Mouse (Mus musculus) fibroblast of lung, adult 2 months (primary cell): ENCODE measurements at regions not wholly inside any gene's neighbourhood (a gene's known extent, or its start where the extent isn't known, plus 50 kb on each side); places are given as distances from the start of the nearest gene placed in this dataset.

Source experiments
- DNase-seq: peaks from one replicate; pipeline ENCODE4 v3.0.0-alpha.2; 2011; ENCODE audit warnings: low read depth

DNA sequence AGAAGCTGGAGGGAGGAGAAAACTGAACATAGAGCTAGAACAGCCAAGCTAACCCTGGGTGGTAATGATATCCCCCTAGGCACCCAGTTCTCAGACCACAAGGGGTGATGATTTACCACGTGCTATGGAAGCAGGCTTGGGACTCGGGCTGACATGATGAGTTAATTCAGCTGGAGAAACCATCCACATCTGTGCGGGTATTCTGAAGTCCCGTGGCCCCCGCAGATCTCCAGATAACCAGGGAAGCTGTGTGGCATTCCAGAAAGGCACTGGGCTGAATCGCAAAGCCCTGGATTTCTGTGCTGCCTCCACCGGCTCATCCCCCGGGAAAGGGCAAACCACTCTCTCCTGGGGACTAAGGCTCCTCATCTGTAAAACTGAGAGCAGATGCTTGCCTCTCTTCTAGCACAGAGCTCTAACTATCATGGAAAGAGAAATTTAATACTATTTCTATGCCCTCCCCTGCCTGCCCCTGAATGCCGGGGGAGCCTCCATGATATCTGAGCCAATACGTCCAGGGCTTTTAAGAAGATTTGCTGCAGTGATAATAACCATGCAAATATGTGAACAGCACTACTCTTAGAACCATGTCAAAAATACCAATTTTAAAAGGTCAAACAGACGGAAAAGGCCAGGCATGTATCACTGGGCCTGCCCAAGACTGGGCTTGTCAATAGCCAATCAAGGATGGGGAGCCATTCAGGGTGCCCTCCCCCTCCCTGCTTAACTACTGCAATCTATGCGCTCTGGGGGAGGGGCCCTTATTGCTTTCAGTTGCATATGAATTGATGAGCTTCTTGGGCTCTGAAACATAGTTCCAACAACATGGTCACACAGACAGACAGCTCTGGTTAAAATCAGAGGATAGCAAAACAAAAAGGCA is 255.5 kb downstream of the Sox4 start:
- no peak for DNase-seq

DNA sequence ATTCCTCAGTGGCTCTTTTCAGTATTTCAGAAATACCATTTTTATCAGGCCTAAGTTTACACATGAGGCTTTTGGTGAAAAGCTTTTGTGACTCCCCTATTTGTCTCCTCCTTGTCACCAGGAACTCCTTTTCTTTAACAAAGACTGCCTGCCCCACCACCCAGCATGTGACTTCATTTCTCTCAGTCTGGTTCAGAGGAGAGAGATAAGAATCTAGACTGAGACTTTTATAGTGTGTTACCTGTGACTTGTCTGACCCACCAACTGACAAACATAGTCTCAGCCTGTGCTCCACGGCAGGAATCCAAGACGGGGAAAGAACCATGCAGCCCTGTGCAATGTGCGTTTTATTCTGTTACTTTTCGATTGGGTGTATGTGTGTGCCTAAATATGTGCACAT is 260.4 kb downstream of the Sox4 start:
- no peak for DNase-seq

DNA sequence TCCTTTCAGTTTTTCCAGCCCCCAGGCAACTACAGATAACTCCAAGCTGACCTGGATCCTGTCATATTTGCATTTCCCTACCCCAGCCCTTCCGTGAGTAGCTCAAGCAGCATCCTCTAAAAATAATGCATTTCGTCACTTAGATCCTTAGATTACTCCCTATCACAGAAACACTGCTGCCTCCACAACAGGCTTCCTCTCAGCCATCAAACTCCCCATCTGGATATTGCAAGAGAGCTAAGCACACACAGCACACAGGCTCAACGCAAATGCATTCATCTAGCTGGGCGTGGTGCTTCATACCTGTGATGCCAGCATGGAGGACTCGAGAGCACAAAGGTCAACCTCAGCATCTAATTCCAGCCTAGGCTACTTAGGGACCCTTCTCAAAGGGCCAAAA is 260.9 kb downstream of the Sox4 start:
- DNase-seq: no peak

DNA sequence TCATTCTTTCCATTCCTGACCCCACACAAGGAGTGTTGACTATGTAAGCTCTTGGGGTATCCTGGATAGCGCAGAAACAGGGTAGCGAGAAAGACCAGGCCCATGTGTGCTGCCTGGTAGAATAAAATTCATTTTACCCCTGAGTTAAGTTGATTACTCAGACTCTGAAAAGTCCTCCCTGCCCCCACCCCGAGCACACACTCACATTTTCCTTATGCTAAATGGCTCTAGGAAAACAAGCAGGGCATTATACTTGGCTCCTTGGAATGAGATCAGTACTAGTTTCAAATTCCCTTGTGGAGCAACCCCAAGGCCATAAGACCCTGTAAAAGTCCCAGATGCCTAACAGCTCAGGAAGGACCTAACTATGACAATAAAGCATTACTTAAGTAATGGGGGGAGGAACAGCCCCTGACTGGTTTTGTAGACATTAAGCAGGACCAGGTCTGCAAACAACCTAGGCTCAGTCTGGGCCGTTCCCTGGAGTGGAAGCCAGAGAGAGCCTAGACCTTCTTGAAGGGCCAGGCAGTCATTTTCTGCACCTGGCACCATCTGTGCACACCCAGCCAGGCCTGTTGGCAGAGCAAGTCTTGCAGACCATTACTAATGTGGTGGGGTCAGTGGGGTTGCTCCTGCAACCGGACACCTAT is 262.9 kb downstream of the Sox4 start:
- peak; percentile 26 for DNase-seq

DNA sequence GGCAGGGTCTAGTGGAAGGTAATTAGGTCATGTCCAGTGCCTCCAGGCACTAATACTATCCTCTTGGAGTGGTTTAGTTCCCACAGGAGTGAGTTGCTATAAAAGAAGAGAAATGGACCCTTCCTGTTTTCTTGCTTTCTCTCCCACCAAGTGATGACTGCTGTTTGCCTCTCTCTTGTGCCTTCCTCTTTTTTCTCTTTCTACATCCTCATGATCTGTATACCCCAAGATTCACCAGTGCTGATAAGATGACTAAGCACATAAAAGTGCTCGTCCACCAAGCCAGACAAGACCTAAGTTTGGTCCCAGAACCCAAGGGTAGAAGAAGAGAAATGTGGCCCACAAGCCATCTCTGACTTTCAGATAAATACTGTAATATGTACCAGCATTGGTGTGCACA is 265.7 kb downstream of the Sox4 start:
- no peak for DNase-seq

DNA sequence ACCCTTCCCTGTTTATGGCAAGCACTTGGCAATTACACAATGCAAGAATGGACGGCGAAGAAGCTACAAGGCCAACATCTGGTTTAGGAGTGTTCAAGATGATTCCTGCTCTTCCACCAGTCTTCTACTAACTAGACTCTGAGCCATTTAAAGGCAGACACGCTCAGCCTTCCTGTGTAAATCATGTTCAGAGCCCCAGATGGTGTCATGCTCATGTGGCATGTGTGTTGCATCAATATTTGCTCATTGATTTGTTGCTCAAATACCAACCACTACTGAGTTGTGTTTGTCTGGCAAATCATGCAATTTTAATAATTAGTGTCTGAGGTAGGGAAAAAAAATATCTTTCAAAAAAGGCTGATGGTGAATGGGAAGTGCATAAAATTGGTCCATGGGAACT is 269.2 kb downstream of the Sox4 start:
- DNase-seq: no peak

DNA sequence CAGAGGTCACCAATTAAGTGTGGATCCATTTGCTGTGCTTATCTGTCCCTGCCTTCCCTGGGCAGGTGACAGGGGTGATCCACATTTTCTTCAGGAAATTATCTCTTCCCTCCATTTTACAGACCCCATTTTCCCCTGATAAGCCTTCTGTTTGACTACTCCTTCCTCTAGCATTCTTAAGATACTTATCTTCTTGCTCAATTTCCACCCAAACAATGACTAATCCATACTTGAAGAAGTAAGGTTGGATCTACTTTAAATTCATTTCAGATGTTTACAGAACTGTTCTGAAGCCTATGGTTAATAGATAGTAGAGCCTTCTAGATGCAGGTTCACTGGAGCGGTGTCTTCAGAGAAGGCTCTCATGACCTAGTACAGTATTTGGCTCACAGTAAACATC is 273.2 kb downstream of the Sox4 start:
- no peak for DNase-seq

DNA sequence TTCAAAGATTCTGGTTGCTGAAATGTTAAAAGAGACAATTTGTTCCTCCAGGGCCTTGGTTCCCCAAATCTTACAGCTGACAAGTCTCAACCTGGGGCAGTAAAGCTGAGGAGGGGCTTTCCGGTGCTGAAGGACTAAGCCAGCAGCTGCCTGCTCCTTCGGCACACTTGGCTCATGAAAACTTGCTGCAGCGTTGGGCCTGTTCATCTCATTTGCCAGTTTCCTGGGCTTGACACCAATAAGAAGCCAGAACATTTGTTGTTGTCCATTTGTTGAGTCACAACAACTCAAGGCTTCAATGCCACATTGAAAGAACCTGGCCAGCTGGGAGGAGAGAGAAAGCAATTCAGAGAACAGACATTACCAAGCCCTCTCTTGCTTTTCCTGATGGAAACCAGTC is 279.9 kb downstream of the Sox4 start:
- no peak for DNase-seq

DNA sequence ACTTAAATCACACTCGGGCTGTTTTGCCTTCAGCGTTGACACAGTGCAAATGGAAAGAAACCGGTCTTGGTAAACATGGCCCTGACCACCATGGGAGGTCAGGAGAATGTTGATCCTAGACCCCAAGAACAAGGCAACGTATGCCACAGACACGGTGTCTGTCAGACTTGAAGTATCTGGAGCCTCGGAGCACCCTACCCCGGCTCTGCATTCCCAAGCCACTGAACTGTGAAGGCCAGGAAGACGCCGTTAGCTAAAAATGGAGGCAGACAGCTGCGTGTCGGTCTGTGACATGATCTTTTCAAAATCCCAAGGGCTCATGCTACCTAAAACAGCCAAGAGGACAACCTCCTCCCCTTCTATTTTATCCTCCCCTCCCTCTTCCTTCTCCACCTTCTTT is 282.0 kb downstream of the Sox4 start:
- DNase-seq: no peak

DNA sequence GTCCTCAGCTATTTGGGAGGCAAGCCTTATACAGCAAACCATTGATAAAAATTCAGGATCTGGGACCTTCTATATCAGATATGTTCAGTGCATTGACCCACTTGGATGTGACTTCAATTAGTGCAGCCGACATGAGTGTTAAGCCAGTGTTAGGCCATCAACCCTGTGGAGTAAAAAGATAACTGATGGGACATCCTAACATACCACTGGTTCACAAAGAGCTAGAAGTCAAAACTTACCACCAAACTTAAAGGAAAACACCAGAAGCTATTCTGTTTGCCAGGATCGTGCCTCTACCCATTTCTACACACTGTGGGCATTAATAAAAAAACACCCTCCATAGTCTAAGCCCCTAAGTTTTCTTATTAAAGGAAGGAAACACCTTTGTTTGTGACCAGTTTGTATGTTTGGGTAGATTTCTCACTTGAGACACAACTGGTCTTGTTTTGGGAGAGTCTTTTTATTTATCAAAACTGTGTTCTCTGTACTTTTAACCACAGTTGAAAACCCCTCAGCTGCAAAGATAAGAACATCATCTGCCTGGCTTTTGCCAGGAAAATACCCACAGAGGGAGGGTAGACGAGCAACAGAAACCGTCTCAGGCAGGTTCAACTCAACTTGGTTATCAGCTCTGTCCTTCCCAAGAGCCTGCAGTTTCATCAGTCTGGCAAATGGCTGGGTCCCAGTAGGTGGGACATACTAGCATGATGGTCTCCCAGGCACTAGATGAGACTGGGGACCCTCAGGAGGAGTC is 283.5 kb downstream of the Sox4 start:
- no peak for DNase-seq

DNA sequence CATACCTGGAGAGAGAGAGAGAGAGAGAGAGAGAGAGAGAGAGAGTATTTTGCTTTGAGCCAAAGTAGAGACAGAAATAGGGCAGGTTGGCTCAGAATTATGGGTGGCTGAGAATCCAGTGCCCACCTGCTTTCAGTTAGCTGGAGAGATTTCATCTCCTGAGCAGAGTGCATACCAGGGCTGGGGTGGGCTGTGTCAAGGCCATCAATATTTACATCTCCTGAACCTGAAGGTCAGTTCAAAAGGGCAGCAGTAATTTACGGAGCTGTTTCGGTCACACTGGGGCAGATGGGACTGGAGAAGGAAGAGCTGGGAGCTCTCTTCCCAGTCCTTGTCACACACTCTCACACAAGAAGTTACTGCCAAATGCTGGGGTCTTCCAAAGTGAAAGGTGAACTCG is 286.7 kb downstream of the Sox4 start:
- DNase-seq: no peak

DNA sequence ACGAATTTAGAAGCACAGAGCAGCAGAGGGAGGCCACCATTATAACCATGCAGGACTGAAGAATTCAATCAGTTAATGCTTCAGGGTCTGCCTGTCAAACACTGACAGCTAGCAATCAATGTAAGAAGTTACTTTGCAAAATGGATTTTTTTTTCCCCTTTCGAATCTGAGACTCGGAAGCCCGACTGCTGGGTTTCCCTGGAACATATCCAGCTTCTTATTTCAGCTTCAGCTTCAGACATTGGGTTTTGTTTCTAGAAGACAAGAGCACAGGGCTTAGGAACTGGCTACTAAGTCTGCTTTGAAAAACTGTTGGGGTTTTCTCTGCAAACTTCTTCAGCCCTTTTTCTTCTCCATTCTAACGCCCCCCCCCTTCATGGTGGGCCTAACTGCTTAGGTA is 288.4 kb downstream of the Sox4 start:
- no peak for DNase-seq

DNA sequence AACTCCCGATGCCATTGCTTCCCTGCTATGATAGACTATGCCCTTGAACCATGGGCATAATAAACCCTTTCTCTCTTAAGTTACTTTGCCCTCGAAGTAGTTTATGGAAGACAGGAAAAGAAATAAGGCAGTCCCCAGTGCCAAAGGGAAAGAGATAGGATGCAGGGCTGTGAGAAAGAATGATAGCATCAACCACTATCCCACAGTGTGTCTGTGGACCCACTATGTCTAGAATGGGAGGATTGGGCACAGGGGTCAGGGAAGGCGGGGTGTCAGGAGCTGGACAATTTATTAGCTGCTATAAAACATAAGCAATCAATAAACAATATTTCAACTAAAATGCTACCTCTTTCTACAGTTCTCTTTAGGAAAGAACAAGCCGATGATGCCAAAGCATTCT is 288.8 kb downstream of the Sox4 start:
- DNase-seq: no peak

DNA sequence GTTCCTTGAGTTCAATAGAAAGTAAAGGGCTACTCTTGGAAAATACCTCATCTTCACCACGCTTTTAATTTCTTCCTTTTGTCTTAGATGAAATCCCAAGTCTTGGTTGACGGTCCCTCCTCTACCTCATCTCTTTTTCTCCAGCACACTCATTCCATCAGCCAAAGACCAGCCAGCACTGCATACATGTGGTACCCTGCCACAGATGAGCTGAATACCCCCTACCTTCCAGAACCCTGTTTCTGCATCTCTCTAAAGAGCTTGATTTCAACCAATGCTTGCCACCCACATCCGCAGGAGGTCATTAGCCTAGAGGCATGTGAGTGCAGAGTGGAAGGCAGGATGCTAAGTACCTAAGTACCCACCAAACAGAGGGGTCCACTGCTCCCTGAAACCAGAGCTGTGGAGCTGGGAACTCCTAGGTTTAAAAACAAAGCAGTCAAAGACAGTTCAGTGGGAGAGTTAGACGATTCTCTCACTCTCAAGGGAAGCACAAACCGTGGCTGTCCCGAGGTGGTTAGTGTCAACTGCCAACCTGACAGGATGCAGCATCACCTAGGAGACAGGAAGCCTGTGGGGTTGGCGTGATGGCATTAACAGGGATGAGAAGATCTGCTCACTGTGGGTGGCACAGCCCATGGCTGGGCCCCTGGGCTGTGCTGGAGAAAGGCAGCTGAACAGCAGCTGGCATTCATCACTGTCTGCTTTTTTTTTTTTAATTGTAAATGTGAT is 289.4 kb downstream of the Sox4 start:
- DNase-seq: no peak

DNA sequence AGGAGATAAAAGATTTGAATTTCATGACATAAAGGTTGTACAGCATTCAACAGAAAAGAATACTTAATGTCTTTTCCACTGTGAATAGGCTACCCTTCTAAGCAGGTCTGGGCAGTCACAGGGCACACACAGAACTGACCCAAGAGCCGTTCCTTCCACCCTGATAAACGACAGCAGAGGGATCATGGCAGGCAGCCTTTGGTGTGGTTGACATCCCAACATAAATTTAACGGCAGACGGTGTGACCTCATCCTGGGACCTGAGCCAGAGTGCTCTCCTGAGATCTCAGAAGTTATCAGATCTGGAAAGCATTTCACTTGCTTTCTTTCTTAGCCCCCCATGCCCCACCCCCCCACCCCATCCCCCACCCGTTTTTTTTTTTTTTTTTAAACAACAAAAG is 290.1 kb downstream of the Sox4 start:
- no peak for DNase-seq

DNA sequence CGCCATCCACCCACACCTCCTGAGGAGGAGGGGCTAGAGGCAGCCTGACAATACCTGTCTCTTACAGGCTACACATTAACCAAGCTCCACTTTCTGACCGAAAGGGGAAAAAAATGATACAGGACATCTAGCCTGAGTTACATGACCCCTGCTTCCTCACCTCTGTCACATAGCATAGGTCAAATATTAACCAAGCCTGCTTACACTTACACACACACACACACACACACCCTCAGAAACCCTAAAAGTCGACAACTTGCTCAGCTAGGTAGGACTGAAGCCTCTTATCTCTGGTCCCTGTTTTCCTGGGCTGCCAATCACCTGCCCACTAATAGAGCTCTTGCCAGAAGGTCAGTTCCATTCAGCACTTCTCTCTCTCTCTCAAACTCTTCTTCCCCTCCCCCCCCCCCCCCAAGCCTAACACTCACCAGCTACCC is 291.2 kb downstream of the Sox4 start:
- DNase-seq: no peak

DNA sequence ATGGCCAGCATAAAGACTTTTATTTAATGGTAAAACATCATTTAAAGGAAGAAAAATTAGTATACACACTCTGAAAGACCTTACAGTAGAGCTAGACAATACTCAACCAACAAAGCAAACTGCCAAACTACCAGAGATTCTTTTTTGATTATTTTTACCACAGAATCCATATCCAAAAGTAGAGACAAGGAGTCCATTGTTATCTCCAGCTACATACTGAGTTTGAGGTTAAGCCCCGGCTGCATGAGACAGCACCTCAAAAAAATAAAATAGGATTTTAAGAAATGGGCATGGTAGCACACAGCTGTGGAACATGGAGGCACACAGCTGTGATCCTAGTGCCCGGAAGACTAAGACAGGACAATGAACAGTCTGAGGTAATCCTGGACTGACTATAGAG is 293.4 kb downstream of the Sox4 start:
- DNase-seq: peak; percentile 38

DNA sequence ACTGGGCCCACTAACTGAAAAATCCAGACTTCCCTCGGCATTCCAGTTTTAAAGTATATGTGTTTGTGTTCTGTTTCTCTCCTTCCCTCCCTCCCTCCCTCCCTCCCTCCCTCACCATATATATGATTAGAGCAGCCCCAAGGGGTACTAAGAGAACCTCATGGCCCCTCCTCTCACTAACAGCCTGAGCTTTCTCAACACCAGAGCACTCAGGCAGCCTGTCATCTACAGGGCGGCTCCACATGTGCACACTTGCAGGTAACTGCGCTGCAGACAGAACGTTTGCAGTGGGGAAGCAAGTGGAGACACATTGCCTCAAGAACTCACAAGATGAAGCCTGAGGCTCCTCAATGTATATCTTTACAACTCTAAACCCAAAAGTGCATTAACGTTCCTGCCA is 294.9 kb downstream of the Sox4 start:
- no peak for DNase-seq

DNA sequence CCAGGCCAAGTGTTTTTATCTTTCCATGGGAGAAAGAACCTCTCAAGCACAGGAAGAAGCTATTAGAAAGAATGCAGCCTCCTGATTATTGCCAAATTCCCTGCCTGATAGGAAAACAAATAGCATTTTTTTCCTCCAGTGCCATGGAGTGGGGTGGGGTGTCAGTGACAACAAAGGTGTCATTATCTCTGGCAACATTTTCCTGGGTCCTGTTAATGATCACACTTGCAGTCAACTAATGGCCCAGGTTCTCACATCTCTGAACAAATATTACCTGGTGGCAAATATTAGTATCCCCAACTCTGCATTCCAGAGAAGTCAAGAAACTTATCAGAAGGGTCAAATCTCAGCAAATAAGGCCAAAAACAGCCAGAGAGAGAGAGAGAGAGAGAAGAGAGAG is 298.6 kb downstream of the Sox4 start:
- no peak for DNase-seq

DNA sequence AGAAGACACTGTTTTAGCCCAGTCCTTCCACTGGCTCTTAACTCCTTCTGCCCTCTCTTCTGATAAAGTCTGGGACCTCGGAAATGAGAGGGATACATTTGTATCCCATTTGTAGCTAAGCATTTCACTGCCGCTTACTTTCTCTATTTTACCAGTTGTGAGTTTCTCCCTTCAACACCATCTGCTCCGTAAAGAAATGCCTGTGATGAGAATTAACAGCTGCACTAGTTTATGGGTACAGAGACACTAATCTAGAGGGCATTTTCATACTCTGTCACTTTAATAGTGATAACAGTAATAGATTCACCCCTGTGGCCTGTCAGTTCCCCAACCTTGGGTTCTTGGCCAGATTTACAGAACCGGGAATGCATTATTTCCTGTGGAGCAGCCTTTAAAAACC is 300.2 kb downstream of the Sox4 start:
- no peak for DNase-seq

DNA sequence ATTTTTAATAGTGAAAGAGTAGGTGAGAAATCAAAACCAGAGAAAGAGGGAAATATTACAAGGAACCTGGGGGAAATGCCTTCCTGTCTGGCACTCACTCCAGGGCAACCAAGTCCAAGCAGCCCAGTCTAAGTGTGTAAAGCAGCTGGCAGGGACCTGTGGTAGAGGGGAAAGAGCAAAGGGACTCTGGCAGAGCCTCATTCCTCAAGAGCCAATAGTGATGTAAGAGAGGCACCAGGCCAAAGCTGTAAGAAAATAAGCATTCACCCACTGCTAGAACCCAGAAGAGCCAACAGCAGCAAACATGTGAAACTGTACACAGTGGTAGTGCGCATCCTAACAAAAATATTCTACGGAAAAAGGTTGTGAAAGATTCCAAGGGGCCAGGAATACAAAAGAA is 301.7 kb downstream of the Sox4 start:
- DNase-seq: no peak

DNA sequence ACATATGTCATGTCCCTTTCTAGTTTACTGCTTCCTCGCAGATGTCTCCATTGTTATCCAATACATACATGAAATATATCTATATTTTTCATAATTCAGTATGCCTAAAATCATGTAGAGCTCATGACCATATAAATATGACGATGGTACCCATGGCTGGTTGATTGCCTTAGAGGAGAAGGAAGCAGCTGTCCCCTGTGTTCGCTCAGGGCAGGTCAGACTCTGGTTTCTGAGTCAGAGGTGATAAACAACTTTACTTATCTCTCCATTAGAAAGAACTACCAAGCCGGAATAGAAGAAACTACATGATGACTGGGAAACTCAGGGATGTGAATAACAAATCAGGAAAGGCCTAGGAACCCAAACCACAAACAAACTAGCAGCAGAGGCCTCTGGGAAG is 307.6 kb downstream of the Sox4 start:
- DNase-seq: no peak
